13 mouse cellular contexts compared by ENCODE assay signal in genomic region chr7:138989156-138989555, GRCm38 (mm10). TPM values are rescaled to one million over a fixed set of nuclear protein-coding genes. Genes with fewer than 3 reads are reported as not detected.
A peak's percentile ranks its signal among the peaks of the same experiment; 100 is the strongest.
DNase-seq lines count a peak whose midpoint lies in the region.
"Had no signal": no experiment of that assay in that cellular context is flagged by ENCODE, and none has a peak within 500 bp of the region (broad histone marks: within the 10 kb centered on the region; RNA-seq: fewer than 3 reads in every experiment).

No protein-coding gene starts in this region.

- DNase-seq in cerebellum, adult 11-12 months: peak; percentile 52
- peak; percentile 37 to 41 for DNase-seq in cerebellum, adult 18-20 months
- peak; percentile 57 for DNase-seq in cerebellum, adult 9-11 months
- peak; percentile 28 to 35 for DNase-seq in cerebellum, postnatal 36 days
- DNase-seq in frontal cortex, adult 2 months (ENCODE audit: extremely low spot score in 1 of 2, low spot score in 1 of 2): no peak
- no peak for DNase-seq in gastrocnemius, postnatal 10 days
- DNase-seq: adrenal gland, adult 2 months; adrenal gland, postnatal 25 days; gastrocnemius, postnatal 25 days; heart, postnatal 4 days had no signal

RNA-seq across cellular contexts. Expression of gene Jakmip3, which starts 48.6 kb away (rescaled TPM):
- 41.0 and 43.0 TPM in 2 replicates for polyA plus RNA-seq in frontal cortex, adult 2 months (2012; rRNA removed)
- total RNA-seq in gastrocnemius, postnatal 10 days (2021): under 1 TPM in 1 of 2 experiments, not detected in 1; 0.16 TPM
- total RNA-seq: granulocyte monocyte progenitor cell, adult 5-6 weeks had no signal
- polyA plus RNA-seq: heart, embryonic 13.5 days; heart, postnatal 0 days had no signal

Comparison
In these comparisons a context has a peak if more than half of its experiments do, and no peak if none do; other contexts are left out.
1. DNase-seq: peak in cerebellum, adult 11-12 months (single experiment), cerebellum, adult 18-20 months (2 of 2), cerebellum, adult 9-11 months (single experiment) and cerebellum, postnatal 36 days (2 of 2); none in frontal cortex, adult 2 months (0 of 2) and gastrocnemius, postnatal 10 days (single experiment).